Mouse (Mus musculus): Measurements from ENCODE around the gene Nmur1. TPM values are rescaled to one million over a fixed set of nuclear protein-coding genes. Genes with fewer than 3 reads are reported as not detected.

Gene Nmur1
- polyA plus RNA-seq, 1 experiment from 2014 or later, result not detected

- H3K4me2 ChIP-seq (ENCODE audit: low read depth, low read length, severe bottlenecking), result no peak overlapping the region
- 0 out of 2 replicates have a peak overlapping the region, but pooled peaks have one; percentile 20 for H3K9ac ChIP-seq (ENCODE audit: low read length)
- no peaks in the 10 kb centered on the region for H3K27me3 ChIP-seq (ENCODE audit: control insufficient read depth, insufficient read depth, low read length)
- no peak for ATAC-seq (replicated peaks; ENCODE audit: low FRiP score)
- no peaks in the 10 kb centered on the region; the same call in 1 of the 2 replicates for H3K36me3 ChIP-seq (ENCODE audit: control insufficient read depth, insufficient read depth, low read length)
- 0 out of 2 replicates have a peak, but pooled peaks cover 3% of the 10 kb centered on the region for H3K4me1 ChIP-seq (replicated peaks; ENCODE audit: control insufficient read depth, insufficient read depth, low read length)
- no peak for DNase-seq (ENCODE audit: low spot score)
- no peak overlapping the region for H3K4me3 ChIP-seq (ENCODE audit: low read depth, low read length)
- WGBS, result 48% methylated on average over 9 of the region's 9 CpGs
- peak overlapping the region; percentile 14; the same call in 1 of the 2 replicates for H3K27ac ChIP-seq (ENCODE audit: low read depth, low read length)
- H3K9me3 ChIP-seq (ENCODE audit: control insufficient read depth, low read length), result no peaks in the 10 kb centered on the region; the same call in 1 of the 2 replicates
These were observed 38.3 kb upstream of the Nmur1 start for GRCm38 (mm10) chr1:86464223-86464874.

DNA sequence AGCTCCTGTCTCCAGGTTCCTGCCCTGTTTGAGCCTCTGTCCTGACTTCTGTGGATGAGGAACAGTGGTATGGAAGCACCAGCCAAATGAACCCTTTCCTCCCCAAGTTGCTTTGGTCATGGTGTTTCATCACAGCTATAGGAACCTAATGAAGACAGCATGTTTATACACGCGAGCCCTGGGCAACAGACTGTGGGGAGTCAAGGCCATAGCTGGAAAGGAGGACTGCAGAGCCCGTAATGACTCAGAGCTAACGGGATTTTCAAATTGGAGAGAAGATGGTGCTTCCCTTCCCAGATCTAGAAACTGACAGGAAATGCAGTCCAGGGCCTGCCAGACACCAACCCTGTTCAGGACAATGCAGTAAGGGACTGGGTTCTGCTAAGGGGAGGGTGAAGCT, 33.3 kb upstream of the Nmur1 start:
- H3K9ac ChIP-seq (ENCODE audit: low read length), result no peak overlapping the region
- no peak overlapping the region for H3K27ac ChIP-seq (ENCODE audit: low read depth, low read length)
- H3K9me3 ChIP-seq (ENCODE audit: control insufficient read depth, low read length), result no peaks in the 10 kb centered on the region
- DNase-seq (ENCODE audit: low spot score) (no peak), ATAC-seq (replicated peaks; ENCODE audit: low FRiP score) (no peak)
- H3K4me1 ChIP-seq (replicated peaks; ENCODE audit: control insufficient read depth, insufficient read depth, low read length), result no peaks in the 10 kb centered on the region
- no peaks in the 10 kb centered on the region for H3K36me3 ChIP-seq (ENCODE audit: control insufficient read depth, insufficient read depth, low read length)
- no peak overlapping the region for H3K4me2 ChIP-seq (ENCODE audit: low read depth, low read length, severe bottlenecking)
- WGBS, result 85% methylated on average over 4 of the region's 4 CpGs
- no peak overlapping the region for H3K4me3 ChIP-seq (ENCODE audit: low read depth, low read length)
- no peaks in the 10 kb centered on the region for H3K27me3 ChIP-seq (ENCODE audit: control insufficient read depth, insufficient read depth, low read length)

GRCm38 (mm10) chr1:86456892-86457581, 31.0 kb upstream of the Nmur1 start:
- Histone ChIP-seq H3K4me1 (replicated peaks; ENCODE audit: control insufficient read depth, insufficient read depth, low read length) (no peaks in the 10 kb centered on the region), H3K4me3 (ENCODE audit: low read depth, low read length) (no peak overlapping the region), H3K4me2 (ENCODE audit: low read depth, low read length, severe bottlenecking) (no peak overlapping the region), H3K27ac (ENCODE audit: low read depth, low read length) (no peak overlapping the region), H3K9me3 (ENCODE audit: control insufficient read depth, low read length) (no peaks in the 10 kb centered on the region), H3K27me3 (ENCODE audit: control insufficient read depth, insufficient read depth, low read length) (no peaks in the 10 kb centered on the region), H3K36me3 (ENCODE audit: control insufficient read depth, insufficient read depth, low read length) (no peaks in the 10 kb centered on the region), H3K9ac (ENCODE audit: low read length) (no peak overlapping the region)
- ATAC-seq (replicated peaks; ENCODE audit: low FRiP score) (no peak), DNase-seq (ENCODE audit: low spot score) (no peak)
- 73% methylated on average over 13 of the region's 13 CpGs for WGBS

- DNase-seq (ENCODE audit: low spot score), result no peak
- no peak overlapping the region for H3K9ac ChIP-seq (ENCODE audit: low read length)
- no peaks in the 10 kb centered on the region for H3K27me3 ChIP-seq (ENCODE audit: control insufficient read depth, insufficient read depth, low read length)
- H3K4me1 ChIP-seq (replicated peaks; ENCODE audit: control insufficient read depth, insufficient read depth, low read length), result 0 out of 2 replicates have a peak, but pooled peaks cover 2% of the 10 kb centered on the region
- no peak for ATAC-seq (replicated peaks; ENCODE audit: low FRiP score)
- no peak overlapping the region for H3K4me2 ChIP-seq (ENCODE audit: low read depth, low read length, severe bottlenecking)
- no peak overlapping the region for H3K27ac ChIP-seq (ENCODE audit: low read depth, low read length)
- no peak overlapping the region for H3K4me3 ChIP-seq (ENCODE audit: low read depth, low read length)
- H3K9me3 ChIP-seq (ENCODE audit: control insufficient read depth, low read length), result no peaks in the 10 kb centered on the region
- WGBS, result 69% methylated on average over 5 of the region's 5 CpGs
- no peaks in the 10 kb centered on the region for H3K36me3 ChIP-seq (ENCODE audit: control insufficient read depth, insufficient read depth, low read length)
These were observed 26.7 kb upstream of the Nmur1 start for GRCm38 (mm10) chr1:86452713-86453112.

GRCm38 (mm10) chr1:86449966-86450365, 23.9 kb upstream of the Nmur1 start:
- ATAC-seq (replicated peaks; ENCODE audit: low FRiP score) (no peak), DNase-seq (ENCODE audit: low spot score) (no peak)
- Histone ChIP-seq H3K4me3 (ENCODE audit: low read depth, low read length) (no peak overlapping the region), H3K9me3 (ENCODE audit: control insufficient read depth, low read length) (no peaks in the 10 kb centered on the region), H3K4me1 (replicated peaks; ENCODE audit: control insufficient read depth, insufficient read depth, low read length) (0 out of 2 replicates have a peak, but pooled peaks cover 2% of the 10 kb centered on the region), H3K4me2 (ENCODE audit: low read depth, low read length, severe bottlenecking) (no peak overlapping the region), H3K9ac (ENCODE audit: low read length) (no peak overlapping the region), H3K27me3 (ENCODE audit: control insufficient read depth, insufficient read depth, low read length) (no peaks in the 10 kb centered on the region), H3K27ac (ENCODE audit: low read depth, low read length) (no peak overlapping the region), H3K36me3 (ENCODE audit: control insufficient read depth, insufficient read depth, low read length) (no peaks in the 10 kb centered on the region)
- WGBS, result 51% methylated on average over 6 of the region's 6 CpGs

DNA sequence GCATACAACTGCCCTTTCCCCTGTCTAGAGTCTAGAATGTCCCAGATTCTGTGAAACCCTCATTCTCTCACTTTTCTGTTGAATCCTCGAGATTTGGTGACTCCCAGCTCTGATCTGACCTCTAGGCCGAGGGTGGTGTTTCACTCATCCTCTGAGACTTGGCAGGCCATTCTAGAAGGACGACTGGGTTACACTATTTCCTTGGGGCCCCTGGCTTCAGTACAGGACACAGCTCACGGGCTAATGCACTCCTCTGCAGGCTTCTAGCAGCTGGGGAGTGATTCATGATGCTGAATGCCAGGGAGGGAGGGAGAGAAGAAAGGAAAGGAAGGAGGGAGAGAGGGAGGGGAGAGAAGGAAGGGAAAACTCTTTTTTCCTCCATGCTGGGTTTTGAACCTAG, 22.2 kb upstream of the Nmur1 start:
- H3K36me3 ChIP-seq (ENCODE audit: control insufficient read depth, insufficient read depth, low read length), result no peaks in the 10 kb centered on the region
- no peak overlapping the region for H3K9ac ChIP-seq (ENCODE audit: low read length)
- ATAC-seq (replicated peaks; ENCODE audit: low FRiP score) (no peak), DNase-seq (ENCODE audit: low spot score) (no peak)
- H3K9me3 ChIP-seq (ENCODE audit: control insufficient read depth, low read length), result no peaks in the 10 kb centered on the region
- no peak overlapping the region for H3K4me3 ChIP-seq (ENCODE audit: low read depth, low read length)
- no peak overlapping the region for H3K27ac ChIP-seq (ENCODE audit: low read depth, low read length)
- peaks cover 8% of the 10 kb centered on the region; the same call in 1 of the 2 replicates for H3K4me1 ChIP-seq (replicated peaks; ENCODE audit: control insufficient read depth, insufficient read depth, low read length)
- no peaks in the 10 kb centered on the region for H3K27me3 ChIP-seq (ENCODE audit: control insufficient read depth, insufficient read depth, low read length)
- 48% methylated on average over 4 of the region's 4 CpGs for WGBS
- no peak overlapping the region for H3K4me2 ChIP-seq (ENCODE audit: low read depth, low read length, severe bottlenecking)

GRCm38 (mm10) chr1:86447596-86448171, 21.7 kb upstream of the Nmur1 start:
- Histone ChIP-seq H3K4me1 (replicated peaks; ENCODE audit: control insufficient read depth, insufficient read depth, low read length) (peaks cover 9% of the 10 kb centered on the region; the same call in 1 of the 2 replicates), H3K4me2 (ENCODE audit: low read depth, low read length, severe bottlenecking) (no peak overlapping the region), H3K27ac (ENCODE audit: low read depth, low read length) (no peak overlapping the region), H3K9me3 (ENCODE audit: control insufficient read depth, low read length) (no peaks in the 10 kb centered on the region), H3K27me3 (ENCODE audit: control insufficient read depth, insufficient read depth, low read length) (no peaks in the 10 kb centered on the region), H3K36me3 (ENCODE audit: control insufficient read depth, insufficient read depth, low read length) (no peaks in the 10 kb centered on the region), H3K4me3 (ENCODE audit: low read depth, low read length) (no peak overlapping the region), H3K9ac (ENCODE audit: low read length) (no peak overlapping the region)
- 56% methylated on average over 13 of the region's 13 CpGs for WGBS
- no peak for DNase-seq (ENCODE audit: low spot score)
- ATAC-seq (replicated peaks; ENCODE audit: low FRiP score), result no peak

DNA sequence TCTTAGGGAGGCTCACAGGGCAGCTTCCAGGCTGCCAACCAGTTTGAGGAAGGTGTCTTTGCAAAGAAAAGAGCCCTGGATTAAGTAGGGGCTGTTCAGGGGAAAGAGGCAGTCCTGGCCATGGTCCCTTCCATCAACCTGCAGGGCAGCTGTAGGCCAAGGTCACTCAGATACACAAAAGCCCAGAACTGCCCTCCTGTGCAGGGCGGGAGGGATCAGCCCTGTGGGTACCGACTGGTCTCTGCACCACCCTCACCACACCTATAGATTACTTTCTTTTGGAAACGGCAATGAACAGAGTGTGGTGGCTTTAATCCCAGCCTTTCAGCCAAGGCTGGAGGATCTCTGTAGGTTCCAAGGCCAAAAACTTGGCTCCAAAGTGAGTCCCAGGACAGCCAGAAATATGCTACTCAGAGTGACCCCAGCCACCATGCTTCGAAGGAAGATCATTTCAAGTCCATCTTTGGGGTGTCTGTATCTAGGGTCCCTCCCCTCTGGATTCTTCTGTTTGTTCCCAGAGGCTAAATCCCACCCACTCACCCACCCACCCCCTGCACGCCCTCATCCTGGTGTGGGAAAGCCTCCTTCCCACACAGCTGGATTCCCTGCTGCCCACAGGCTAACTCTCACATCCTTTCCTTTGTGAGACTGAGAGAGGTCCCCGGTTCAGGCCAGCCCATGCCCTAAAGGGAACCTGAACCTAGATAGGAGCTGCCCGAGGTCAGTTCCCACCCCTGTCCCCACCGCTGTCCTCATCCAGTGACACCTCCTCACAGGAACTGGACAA, 17.6 kb upstream of the Nmur1 start:
- Histone ChIP-seq H3K9ac (ENCODE audit: low read length) (peak overlapping the region; percentile 99), H3K4me3 (ENCODE audit: low read depth, low read length) (peak overlapping the region; percentile 45), H3K4me2 (ENCODE audit: low read depth, low read length, severe bottlenecking) (peak overlapping the region; percentile 91), H3K36me3 (ENCODE audit: control insufficient read depth, insufficient read depth, low read length) (no peaks in the 10 kb centered on the region), H3K4me1 (replicated peaks; ENCODE audit: control insufficient read depth, insufficient read depth, low read length) (peaks cover 27% of the 10 kb centered on the region), H3K27me3 (ENCODE audit: control insufficient read depth, insufficient read depth, low read length) (no peaks in the 10 kb centered on the region), H3K9me3 (ENCODE audit: control insufficient read depth, low read length) (no peaks in the 10 kb centered on the region), H3K27ac (ENCODE audit: low read depth, low read length) (peak overlapping the region; percentile 99)
- WGBS, result 48% methylated on average over 8 of the region's 8 CpGs
- DNase-seq (ENCODE audit: low spot score) (no peak), ATAC-seq (replicated peaks; ENCODE audit: low FRiP score) (no peak)

All from forebrain, embryonic 11.5 days (tissue).